Mouse (Mus musculus): ENCODE measurements around the gene Lrig3.

Gene Lrig3

DNA sequence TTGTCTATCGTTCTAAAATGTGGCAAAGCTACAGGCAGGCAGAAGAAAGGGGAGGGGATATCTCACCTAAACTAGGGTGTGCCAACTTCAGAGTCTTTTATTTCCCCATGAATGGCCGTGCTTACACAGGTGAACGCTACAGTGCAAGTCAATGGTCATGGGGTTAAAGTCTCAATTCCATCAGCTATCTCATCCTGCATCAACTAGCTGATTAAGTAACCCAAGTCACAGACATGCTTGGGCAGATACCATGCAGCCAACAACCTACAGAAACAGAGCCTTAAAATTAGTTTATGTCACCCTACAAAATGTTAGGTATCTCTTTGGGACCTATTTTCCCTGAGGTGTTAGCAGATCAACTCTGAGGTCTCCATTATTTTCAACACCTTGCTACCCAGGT is 1.3 kb upstream of the Lrig3 start:
- no peak for DNase-seq (ENCODE audit: low read depth, low spot score)

DNA sequence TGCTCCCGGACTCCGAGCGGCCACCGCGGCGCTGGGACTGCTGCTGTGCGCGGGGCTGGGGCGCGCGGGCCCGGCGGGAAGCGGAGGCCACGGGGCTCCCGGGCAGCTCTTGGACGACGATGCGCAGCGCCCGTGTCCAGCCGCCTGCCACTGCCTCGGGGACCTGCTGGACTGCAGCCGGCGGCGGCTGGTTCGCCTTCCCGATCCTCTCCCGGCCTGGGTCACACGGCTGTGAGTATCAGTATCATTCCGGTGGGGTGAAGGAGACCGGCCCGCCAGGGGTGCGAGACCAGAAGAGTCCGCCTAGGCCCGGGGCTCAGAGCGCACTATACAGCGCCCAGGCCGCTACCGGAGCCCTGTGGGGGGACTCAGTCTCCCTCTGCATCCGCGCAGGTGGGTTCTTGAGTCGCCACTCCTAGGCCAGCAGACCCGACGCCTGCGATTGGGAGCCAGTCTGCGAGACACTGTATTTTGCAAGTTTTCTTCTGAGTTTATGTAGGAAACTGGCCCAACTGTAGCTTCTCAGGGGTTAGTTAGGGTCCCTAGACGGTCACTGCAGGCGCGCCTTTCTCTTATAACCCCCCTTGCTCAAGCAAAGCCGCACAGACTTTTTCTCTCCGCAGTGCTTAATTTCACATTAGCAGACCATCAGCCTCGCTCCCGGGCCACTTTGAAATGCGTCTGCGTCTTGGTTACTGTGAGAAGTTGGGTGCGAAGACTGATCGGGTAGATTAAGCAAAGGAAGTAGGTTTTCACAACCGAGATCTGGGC is 698 bp downstream of the Lrig3 start:
- no peak for DNase-seq (ENCODE audit: low read depth, low spot score)

DNA sequence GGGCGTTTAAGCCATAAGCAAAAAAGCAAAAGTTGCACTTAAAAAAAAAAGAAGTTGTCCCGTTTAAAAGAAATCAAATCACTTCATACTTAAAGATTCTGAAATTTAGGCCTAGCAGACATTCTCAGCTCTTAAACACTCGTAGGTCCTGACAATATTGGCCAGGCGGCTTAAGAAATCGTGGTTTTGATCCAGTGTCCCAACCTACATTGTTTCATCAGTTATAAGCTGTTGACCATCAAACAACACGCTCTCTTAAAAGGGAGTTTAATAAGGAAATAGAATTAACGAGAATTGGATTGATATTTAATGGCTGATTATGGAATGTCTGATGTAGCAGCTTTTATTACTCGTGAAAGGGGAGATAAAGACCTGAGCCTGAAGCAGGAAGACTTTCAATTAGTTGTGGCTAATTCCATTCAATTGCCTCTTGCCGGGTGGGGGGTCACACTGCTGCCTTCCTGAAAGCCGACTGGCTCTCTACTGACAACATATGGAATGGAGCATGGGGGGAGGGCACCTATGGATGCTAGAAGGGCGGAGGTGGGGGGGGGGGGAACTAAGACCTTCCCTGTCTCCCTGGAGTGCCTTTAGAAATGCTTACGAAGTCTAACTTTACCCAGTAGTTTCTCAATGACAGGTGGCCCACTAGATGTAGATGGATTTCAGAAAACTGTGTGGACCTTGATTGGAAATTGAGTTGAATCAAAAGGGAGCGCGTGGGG is 1.6 kb downstream of the Lrig3 start:
- no peak for DNase-seq (ENCODE audit: low read depth, low spot score)

DNA sequence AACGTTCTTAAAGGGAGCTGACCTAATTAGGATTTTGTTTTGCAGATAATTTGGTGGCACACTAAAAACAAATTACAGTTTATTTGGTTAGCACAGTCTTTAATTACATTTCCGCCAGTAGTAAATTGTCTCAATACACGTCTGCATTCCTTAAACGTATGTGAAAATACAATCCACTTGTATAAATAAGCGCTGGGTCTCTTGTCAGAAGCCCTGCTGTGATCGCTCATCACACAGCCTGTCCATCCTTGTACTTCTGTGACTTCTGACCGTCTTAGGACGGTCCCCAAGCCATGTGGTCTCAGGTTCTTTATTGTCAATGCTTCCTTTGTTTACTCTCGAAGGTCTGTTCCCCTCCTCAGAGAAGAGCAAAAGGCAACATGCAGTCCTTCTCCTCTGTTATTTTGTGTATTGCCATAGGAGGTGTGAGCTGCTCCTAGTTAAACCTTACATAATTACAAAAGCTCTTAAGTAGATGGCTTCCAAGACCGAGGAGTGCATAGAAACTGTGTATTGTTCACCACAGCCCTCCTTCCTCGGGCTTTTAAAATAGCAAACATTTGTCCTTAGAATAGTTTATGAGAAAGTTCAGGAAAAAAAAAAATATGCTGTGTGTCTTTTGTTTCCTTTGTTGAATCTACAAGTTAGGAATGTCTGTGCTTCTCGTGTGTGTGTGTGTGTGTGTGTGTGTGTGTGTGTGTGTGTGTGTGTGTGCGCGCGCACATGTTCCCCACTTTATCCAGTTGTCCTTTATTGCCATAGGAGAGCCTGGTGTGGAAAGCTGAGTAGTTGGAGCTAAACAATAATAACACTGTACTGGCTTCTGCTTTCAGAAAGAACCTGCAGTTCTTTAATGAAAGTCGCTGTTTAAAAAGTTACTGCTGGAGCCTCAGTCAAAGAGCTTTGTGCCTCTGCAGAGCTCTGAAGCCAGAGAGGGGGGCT is 2.5 kb downstream of the Lrig3 start:
- no peak for DNase-seq (ENCODE audit: low read depth, low spot score)

DNA sequence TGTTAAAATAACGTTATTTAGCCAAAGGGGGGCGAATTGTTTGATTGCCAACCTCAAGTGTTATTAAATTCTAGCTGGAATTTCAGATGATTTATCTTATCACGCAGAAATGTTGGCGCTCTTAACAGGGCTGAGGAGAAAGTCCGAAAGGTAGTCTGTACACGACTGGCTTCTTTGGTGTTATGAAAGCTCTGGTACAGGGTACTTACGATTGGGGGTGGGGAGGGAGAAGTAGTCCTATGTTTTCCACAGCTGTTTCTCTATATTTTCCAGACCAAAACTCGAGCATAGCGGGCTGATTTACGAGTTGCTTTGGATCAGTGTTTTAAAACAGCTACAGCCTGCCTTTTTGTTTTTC is 3.1 kb downstream of the Lrig3 start:
- no peak for DNase-seq (ENCODE audit: low read depth, low spot score)

DNA sequence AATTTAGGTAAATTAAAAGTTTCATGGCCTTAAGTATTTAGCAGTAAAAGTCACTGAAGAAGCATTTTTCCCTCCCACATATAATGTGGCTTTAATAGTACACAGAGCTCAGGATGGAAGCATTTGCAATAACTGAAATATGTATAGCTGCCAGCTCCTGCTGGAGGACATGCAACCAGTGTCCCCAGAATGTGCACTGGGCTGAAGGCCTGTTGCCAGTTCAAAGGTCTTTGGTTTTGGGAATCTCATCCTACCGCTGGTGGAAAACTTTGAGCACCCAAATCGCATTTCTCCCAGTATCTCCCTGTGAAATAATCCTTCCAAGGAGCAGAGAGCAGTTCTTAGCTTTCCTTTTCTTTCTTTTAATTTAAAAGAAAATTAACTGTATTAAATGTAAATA is 4.1 kb downstream of the Lrig3 start:
- DNase-seq (ENCODE audit: low read depth, low spot score), result no peak

DNA sequence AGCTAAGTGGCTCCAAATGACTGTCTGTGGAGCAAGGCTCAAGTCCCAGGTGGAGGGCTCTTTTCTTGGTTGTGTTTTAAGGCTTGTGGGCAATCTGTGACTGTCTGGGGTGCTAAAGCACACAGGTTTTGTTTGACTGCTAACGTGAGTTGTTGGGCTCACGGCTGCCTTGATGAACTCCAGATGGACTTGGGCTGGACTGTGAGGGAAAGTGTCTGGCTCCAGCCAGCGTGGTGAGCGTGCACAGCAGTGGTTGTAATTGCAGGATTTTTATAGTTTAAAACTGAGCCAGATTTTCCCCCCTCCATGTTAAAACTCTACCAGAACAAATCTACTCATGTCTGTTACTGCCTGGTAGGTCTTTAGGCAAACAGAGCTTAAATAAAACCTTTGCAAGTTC is 4.5 kb downstream of the Lrig3 start:
- DNase-seq (ENCODE audit: low read depth, low spot score), result no peak

DNA sequence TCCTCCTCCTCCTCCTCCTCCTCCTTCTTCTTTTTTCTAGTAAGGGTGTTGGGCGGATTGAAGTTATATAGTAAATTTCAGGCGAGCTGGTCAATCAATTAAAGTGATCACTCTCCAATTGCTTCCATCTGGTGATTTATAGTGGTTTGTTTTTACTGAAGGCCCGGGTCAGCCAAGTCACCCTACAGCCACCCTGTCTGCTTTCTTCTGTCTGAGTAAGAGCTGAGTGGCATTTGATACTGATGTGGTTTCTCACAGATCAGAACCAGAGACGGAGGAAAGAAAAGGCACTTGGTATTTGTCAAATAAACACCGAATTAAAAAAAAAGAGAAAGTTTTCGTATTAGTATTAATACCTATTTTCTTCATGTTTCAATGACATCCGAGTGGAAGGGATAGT is 7.8 kb downstream of the Lrig3 start:
- DNase-seq (ENCODE audit: low read depth, low spot score), result no peak

DNA sequence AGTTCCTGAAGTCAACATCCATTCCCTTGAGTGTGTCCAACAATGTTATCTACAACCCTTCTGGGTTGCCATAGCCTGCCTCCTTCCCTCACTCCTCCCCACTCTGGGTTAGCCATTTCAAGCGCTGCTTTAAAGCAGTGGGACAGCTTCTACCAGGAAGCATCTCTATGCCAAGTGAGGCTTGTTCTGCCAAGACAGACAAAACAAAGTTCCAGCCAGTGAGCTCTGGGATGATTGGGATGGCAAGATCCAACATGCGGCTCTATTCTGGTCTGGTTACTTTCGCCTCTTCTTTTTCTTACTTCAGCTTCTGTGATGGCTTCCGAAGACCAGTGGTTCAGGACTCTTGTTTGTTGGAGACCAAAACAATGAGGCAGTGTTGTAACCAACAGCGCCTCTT is 16.0 kb downstream of the Lrig3 start:
- no peak for DNase-seq (ENCODE audit: low read depth, low spot score)

DNA sequence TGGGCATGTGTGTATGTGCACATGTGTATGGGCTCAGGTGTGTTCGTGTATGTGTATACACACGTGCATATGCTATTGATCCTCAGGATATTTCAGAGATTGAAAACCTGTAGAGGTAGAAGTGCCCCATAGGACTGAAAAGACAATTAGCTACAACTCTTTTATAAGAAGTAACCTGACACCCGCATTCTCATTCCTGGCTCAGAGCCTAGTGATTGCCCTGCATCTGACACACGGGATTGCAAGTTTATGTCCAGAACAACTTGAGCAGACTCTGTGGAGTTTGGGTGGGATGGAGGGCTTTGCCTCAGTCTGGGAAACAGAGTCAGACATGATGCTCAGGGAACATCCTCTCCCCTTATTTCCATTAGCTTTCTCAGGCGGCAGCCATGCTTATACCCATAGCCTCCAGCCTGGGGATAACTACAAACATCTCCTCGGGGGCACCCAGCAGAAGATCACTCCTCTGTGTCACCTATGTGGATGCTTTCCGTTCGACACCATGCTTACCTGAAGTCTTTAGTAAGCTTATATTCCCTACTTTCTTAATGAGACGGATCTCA is 18.6 kb downstream of the Lrig3 start:
- DNase-seq (ENCODE audit: low read depth, low spot score), result no peak

DNA sequence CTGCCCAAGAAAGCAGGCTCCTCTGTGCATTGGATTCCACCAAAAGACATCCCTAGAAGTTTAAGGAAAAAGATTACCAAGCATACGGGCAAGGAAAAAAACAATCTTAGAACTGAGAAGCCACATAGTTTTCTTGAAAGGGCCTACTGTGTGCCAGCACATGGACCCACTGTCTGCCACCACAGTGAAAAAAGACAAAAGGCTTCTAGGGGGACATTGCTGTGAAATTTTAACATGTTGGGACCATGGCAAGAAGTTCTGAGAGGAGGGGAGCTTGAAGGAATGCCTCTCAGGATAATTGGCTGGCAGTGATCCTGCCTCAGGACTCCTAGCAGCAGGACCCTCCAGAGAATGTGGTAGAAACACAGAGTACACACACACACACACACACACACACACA is 19.8 kb downstream of the Lrig3 start:
- no peak for DNase-seq (ENCODE audit: low read depth, low spot score)

DNA sequence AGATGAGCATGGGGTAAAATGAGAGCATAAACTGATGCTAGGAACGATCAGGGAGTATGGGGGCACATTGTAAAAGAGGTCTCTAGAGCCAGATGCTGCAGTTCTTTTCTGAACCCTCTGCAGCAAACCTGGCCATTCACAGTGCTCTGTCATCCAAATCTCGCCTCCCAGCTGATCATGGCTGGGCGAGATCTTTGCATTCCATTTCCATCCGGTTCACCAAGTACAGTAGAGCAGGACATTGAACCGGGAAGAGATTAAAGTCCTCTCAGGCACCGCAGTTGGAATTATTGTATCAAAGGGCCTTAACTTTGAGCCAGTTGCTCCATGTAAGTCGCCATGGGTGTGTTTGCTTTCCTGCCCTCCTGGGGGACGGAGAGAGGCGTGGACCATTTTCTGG is 20.5 kb downstream of the Lrig3 start:
- DNase-seq (ENCODE audit: low read depth, low spot score), result no peak

DNA sequence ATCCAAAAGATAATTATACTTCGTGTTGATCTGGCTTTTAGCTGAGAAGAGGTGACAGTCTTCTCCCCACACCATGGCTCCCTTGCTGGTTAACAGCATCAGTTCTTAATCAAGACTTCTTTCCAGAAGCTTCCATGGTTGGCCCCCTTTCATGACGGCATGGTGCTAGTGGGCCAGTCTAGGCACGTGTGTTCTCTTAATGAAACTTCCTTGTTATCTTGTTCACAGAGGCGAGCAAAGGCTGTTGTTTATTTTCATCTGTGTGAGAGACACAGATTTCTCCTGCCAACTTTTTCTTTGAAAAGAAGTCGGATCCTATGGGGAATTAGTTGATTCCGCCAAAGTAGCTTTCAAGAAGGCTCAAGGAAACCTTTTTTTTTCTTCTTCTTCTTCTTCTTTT is 21.3 kb downstream of the Lrig3 start:
- no peak for DNase-seq (ENCODE audit: low read depth, low spot score)

DNA sequence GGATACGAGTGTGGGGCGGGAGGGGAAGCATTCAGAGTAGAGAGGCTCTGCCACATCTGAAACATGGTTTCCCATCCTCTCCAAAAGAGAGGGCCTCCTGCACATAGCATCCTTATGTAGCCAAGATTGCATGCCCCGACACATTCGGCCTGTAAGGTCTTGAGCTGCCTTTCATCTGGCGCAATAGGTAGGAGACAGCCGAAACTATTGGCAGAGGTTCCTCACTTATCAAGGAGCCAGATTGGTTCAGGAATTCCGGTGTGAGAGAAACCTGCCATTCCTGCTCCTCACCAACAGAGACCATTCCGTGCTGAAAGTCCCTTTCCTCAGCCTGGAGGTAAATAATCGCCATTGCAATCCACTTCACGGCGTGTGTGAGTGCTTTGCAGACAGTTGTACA is 22.1 kb downstream of the Lrig3 start:
- DNase-seq (ENCODE audit: low read depth, low spot score), result no peak

DNA sequence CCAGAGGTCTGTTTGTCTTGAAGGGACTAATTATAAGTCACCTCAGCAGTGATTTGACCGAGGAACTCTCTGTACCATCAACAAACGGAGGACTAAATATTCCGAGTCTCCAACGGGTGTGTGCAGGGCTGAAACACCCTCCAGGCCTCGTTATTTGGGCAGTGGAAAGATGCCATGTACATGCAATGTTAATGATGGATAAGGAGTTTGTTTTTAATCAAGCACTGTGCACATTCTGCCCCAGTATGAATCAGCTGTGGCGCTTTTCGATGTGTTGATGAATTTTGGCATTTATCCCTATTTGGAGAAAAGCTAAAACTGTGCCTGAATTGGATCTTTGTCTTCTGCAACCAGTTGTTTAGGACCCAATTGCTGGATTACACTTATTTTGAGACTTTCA is 23.9 kb downstream of the Lrig3 start:
- DNase-seq (ENCODE audit: low read depth, low spot score), result no peak

DNA sequence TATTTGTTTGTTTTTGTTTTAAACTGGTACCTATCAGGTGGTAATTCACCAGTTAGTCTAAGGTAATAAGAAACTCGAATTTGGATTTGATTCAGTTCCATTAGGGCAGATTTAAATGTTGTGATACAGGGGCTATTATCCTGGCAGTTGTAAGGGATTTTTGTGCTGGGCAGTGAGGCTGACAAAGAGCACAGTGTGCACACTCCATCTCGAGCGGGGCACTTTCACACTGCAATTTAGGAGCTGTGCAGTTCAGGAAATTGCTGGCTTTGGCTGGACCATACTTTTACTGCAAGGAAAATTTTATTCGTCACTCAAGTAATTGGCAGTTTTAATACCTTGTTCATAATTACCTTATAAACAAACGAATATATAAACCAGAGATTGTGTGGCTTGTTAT is 24.4 kb downstream of the Lrig3 start:
- no peak for DNase-seq (ENCODE audit: low read depth, low spot score)

DNA sequence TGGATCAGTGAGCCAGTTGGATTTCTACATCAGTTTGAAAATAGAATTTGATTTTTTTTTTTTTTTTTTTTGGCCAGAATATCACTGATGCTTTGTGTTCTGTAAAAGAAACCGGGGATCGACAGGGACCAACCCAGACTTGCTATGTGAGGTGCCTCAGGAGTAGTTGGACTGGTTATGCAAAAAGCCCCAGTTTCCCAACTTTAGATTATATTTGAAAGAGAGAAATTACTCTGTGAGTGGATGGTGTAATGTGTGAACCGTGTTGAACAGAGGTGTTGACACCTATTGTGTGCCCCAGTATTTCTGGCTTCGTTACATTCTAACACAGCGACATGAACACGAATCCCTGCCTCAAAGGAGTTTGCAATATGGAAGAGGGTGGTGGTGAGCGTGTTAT is 25.9 kb downstream of the Lrig3 start:
- DNase-seq (ENCODE audit: low read depth, low spot score), result no peak

DNA sequence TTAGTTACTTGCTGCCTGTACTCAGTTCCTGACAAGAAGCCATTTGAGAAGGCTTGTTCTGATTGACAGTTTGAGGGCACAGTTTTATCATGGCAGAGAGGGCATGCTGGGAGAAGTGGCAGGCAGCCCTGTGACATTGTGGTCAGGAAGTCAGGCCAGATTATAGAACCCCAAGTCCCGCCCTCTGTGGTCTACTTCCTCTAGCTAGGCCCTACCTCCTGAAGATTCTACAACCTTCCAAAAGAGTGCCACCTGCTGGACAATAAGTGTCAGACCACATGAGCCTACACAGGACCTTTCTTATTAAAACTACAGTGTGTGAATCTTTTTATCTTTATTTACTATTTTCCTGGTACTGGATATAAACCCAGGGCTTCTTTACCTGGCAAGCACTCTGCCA is 28.9 kb downstream of the Lrig3 start:
- no peak for DNase-seq (ENCODE audit: low read depth, low spot score)

DNA sequence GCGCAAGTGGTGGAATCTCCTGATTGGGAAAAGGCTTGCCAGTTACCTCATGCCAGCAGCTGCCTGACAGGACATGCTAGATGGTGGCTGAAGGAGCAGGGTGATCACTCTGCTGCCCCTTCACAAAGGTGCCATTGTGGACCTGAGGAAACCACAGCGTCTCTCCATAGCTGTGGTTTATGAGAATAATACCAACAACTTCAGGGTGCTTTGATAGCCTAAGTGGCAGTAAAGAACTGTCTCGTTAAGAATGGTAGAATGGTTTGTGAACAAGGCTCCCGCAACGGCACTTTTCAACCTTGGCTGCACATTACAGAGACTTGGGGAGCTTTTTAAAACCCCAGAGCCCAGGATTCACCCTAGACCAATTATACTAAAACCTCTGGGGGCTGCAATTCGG is 29.7 kb downstream of the Lrig3 start:
- no peak for DNase-seq (ENCODE audit: low read depth, low spot score)

DNA sequence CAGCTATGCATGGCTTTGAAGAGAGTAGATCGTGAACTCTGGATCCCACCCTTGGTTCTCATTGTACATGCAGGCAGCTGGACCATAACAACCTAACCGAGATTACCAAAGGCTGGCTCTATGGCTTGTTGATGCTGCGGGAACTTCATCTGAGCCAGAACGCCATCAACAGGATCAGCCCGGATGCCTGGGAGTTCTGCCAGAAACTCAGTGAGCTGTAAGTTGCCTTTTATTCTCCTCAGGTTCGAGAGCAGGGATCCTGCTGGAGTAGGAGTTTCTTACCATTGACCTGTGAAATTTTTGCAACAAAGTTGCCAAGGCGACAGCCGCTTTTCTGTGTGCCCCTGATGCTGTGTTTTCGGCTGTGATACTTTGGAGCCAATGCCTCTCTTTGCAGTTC is 31.0 kb downstream of the Lrig3 start:
- DNase-seq (ENCODE audit: low read depth, low spot score), result no peak

DNA sequence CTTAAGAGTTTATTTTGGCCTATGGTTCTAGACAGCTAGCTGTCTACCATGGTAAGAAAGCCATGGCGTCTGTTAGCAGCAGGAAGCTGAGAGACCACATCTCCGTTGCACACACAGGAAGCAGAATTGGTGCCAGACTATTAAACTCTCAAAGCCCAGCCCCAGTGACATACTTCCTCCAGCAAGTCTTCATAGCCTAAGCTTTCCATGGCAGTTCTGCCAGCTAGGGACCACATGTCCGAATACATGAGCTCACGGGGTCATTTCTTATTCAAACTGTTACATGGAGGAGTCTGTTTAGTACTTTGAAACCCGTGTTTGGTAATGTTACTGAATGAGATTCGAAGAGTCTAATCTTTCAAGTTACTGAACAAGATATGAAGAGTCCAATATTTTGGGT is 33.6 kb downstream of the Lrig3 start:
- DNase-seq (ENCODE audit: low read depth, low spot score), result no peak

DNA sequence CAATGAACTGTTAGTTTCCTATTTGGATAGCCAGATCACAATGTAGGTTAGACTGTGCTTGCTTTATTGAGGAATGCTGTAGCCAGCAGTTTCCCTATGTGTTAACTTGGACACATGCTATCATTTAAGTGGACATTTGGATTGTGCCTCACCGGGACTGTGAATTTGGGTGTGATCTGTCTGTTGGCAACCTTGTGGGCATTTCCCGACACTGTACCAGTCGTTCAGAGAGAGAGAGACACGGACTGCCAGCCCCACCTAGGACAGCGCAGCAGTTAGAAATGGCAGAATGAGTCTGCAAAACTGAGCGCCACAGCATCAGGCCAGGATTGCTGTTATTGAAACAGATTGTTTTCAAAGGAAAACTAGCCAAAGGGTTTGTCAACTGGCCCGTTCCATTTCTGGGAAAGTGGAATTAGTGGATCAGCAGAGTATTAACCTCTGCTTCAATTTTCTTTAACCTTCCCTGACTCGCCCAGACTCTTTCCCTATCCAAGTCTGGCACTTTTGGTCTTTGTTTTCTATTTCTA is 35.0 kb downstream of the Lrig3 start:
- no peak for DNase-seq (ENCODE audit: low read depth, low spot score)
